Mouse (Mus musculus) heart, postnatal 0 days (tissue): ENCODE data around the gene 1700056E22Rik.

Experiments used
- CTCF ChIP-seq: IDR thresholded peaks from 2 replicates; pipeline ENCODE4 v1.5.1; 2016; ENCODE audit warnings: antibody characterized with exemption, control low read depth, low read depth
- EP300 ChIP-seq: IDR thresholded peaks from 2 replicates; pipeline ENCODE4 v1.6.1; 2016; ENCODE audit warnings: antibody characterized with exemption, low read depth

- TF ChIP-seq CTCF = no peak
- TF ChIP-seq EP300 = no peak
Measured at GRCm38 (mm10) chr1:184061901-184062300, 27.8 kb upstream of the 1700056E22Rik start.
